Mouse (Mus musculus): Measurements from ENCODE around the gene Chil1. TPM values are rescaled to one million over a fixed set of nuclear protein-coding genes. Genes with fewer than 3 reads are reported as not detected.

Gene Chil1
- polyA plus RNA-seq, 1 experiment: 1,277 TPM

- no peak for TF ChIP-seq POLR2A (IDR thresholded peaks at IDR 0.05; ENCODE audit: borderline replicate concordance, extremely low read depth, low read depth, low read length)
- TF ChIP-seq CTCF (IDR thresholded peaks at IDR 0.05; ENCODE audit: insufficient read depth, low read length): no peak
- 66% methylated on average over 3 of the region's 3 CpGs for WGBS
- no peak for DNase-seq
- Histone ChIP-seq H3K4me1 (ENCODE audit: control insufficient read depth, insufficient read depth, low read length) (peaks cover 8% of the 10 kb centered on the region; the same call in 1 of the 2 replicates), H3K4me3 (replicated peaks; ENCODE audit: extremely low read depth, low read depth, low read length) (no peak overlapping the region)
Measured at GRCm38 (mm10) chr1:134231681-134232080, 49.7 kb downstream of the Chil1 start.

DNA sequence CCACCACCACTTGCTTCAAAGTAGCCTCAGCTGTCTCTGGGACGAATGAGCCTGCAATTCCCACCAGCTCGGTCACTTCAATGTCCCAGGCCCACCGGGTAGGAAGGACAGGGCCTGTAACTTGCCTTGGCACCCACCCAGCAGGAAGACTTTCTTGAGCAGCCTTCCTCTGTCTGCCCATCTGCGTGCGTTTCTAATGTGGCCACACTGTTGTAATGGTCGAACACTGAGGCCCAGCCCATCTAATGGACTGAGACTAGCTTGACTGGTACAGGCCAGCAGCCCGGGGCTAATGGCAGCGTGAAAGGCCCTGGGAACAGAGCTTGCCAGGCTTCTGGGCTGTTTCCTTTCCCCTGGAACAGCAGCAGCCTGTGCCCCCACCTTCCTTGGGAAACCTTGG is 50.4 kb downstream of the Chil1 start:
- 60% methylated on average over 8 of the region's 8 CpGs for WGBS
- H3K4me3 ChIP-seq (replicated peaks; ENCODE audit: extremely low read depth, low read depth, low read length): no peak overlapping the region
- TF ChIP-seq POLR2A (IDR thresholded peaks at IDR 0.05; ENCODE audit: borderline replicate concordance, extremely low read depth, low read depth, low read length): no peak
- no peak for TF ChIP-seq CTCF (IDR thresholded peaks at IDR 0.05; ENCODE audit: insufficient read depth, low read length)
- peaks cover 8% of the 10 kb centered on the region; the same call in 1 of the 2 replicates for H3K4me1 ChIP-seq (ENCODE audit: control insufficient read depth, insufficient read depth, low read length)
- no peak for DNase-seq

DNA sequence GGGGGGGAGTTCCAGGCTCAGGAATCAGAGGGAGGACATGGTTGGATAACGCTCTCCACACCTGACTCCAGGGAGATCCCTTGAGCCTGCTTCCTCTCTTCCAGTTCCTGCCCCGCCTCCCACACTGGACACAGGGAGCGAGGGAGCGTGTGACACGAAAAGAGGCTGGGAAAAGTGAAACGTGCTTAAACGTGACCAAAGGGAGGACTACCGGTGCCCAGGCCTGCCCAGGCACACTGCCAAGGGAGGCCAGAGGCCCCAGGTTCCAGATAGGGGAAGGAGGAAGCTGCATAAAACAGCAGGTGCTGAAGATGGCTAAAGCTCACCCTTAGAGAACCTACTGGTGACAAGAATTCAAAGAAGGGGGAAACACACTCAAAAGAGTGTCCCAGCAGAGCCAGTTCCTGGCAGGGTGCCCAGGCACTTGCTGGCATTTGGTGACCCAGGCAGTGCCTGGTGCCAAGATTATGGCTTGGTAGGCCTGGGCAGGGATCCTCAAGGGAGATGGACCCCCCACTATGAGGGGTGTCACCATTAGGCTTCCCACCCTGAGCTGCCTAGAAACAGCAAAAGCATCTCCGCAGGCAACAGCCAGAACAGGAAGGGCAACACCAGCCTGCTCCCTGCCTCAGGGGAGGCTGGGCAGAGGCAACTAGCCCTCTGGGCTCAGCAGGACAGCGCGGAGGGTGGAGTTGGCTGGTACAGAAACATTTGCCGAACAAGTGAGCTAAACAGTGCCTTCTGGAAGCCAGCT is 51.0 kb downstream of the Chil1 start:
- 42% methylated on average over 11 of the region's 12 CpGs for WGBS
- no peak overlapping the region for H3K4me3 ChIP-seq (replicated peaks; ENCODE audit: extremely low read depth, low read depth, low read length)
- H3K4me1 ChIP-seq (ENCODE audit: control insufficient read depth, insufficient read depth, low read length): peaks cover 8% of the 10 kb centered on the region; the same call in 1 of the 2 replicates
- DNase-seq: peak; percentile 41
- no peak for TF ChIP-seq CTCF (IDR thresholded peaks at IDR 0.05; ENCODE audit: insufficient read depth, low read length)
- no peak for TF ChIP-seq POLR2A (IDR thresholded peaks at IDR 0.05; ENCODE audit: borderline replicate concordance, extremely low read depth, low read depth, low read length)

DNA sequence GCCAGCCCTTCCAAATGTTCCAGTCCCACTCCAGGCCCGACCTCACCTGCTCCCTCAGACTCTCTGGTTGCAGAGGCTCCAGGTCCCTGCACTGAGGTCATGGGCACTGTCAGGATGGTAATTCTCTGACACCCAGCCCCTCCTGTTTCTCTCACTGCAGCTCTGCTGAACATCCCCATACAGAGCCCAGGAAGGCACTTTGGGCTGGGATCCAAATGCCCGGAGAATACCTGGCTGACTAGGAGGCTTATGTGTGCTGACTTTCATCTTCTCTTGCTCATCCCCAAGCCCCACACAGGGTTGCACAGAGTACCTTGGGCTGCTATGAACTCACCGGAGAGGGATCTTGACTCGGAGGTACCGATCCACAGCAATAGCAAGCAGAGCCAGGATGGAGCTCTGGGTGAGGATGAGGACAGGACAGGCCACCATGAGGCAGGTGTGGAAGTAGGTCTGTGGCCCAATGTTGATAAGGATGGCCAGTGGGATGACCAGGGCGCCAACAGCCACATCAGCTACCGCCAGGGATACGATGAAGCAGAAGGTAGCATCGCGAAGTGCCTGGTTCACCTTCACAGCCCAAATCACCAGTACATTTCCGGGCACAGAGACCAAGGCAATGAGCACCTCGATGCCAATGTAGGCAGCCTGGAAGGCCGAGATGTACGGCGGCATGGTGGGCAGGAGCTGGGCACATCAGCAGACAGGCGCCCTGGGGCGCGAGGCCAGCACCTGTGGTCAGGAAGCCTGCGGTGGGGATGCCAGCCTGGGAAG is 51.9 kb downstream of the Chil1 start:
- TF ChIP-seq CTCF (IDR thresholded peaks at IDR 0.05; ENCODE audit: insufficient read depth, low read length) (no peak), POLR2A (IDR thresholded peaks at IDR 0.05; ENCODE audit: borderline replicate concordance, extremely low read depth, low read depth, low read length) (no peak)
- 53% methylated on average over 19 of the region's 19 CpGs for WGBS
- H3K4me1 ChIP-seq (ENCODE audit: control insufficient read depth, insufficient read depth, low read length): peaks cover 8% of the 10 kb centered on the region; the same call in 1 of the 2 replicates
- no peak overlapping the region for H3K4me3 ChIP-seq (replicated peaks; ENCODE audit: extremely low read depth, low read depth, low read length)
- no peak for DNase-seq

GRCm38 (mm10) chr1:134234455-134235390 is 52.7 kb downstream of the Chil1 start:
- TF ChIP-seq POLR2A (IDR thresholded peaks at IDR 0.05; ENCODE audit: borderline replicate concordance, extremely low read depth, low read depth, low read length): no peak
- no peak for TF ChIP-seq CTCF (IDR thresholded peaks at IDR 0.05; ENCODE audit: insufficient read depth, low read length)
- Histone ChIP-seq H3K4me1 (ENCODE audit: control insufficient read depth, insufficient read depth, low read length) (peaks cover 8% of the 10 kb centered on the region; the same call in 1 of the 2 replicates), H3K4me3 (replicated peaks; ENCODE audit: extremely low read depth, low read depth, low read length) (no peak overlapping the region)
- 3% methylated on average over 41 of the region's 41 CpGs for WGBS
- peak; percentile 36 for DNase-seq

GRCm38 (mm10) chr1:134235391-134235921 is 53.5 kb downstream of the Chil1 start, which contains the start of gene Adora1:
Gene Adora1, minus strand, starts transcription at chr1:134235431.
- 2% methylated on average over 35 of the region's 37 CpGs for WGBS
- Histone ChIP-seq H3K4me1 (ENCODE audit: control insufficient read depth, insufficient read depth, low read length) (peaks cover 8% of the 10 kb centered on the region; the same call in 1 of the 2 replicates), H3K4me3 (replicated peaks; ENCODE audit: extremely low read depth, low read depth, low read length) (no peak within 1 kb of the TSS)
- DNase-seq: no peak
- TF ChIP-seq CTCF (IDR thresholded peaks at IDR 0.05; ENCODE audit: insufficient read depth, low read length): no peak
- no peak for TF ChIP-seq POLR2A (IDR thresholded peaks at IDR 0.05; ENCODE audit: borderline replicate concordance, extremely low read depth, low read depth, low read length)

DNA sequence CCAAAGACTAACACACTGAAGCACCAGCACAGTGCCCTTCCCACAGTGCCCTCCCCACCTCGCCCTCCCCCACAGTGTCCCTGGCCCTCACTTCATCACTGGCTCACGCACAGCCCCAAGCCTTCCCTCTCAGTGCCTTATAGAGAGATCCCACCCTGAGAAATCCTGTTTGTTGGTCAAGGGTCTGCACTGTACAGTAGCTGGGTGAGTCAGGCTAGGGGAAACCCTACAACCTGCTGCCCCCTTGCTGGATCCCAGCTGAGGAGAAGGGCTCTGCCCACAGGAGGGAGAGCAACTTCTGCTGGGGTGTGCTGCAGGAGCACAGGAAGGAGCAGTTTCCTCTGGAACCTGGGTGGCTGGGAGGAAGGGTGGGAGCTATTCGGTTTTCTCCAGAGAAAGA is 54.2 kb downstream of the Chil1 start:
- TF ChIP-seq CTCF (IDR thresholded peaks at IDR 0.05; ENCODE audit: insufficient read depth, low read length) (no peak), POLR2A (IDR thresholded peaks at IDR 0.05; ENCODE audit: borderline replicate concordance, extremely low read depth, low read depth, low read length) (no peak)
- WGBS: 46% methylated on average over 3 of the region's 3 CpGs
- no peak for DNase-seq
- H3K4me1 ChIP-seq (ENCODE audit: control insufficient read depth, insufficient read depth, low read length): peaks cover 8% of the 10 kb centered on the region; the same call in 1 of the 2 replicates
- no peak overlapping the region for H3K4me3 ChIP-seq (replicated peaks; ENCODE audit: extremely low read depth, low read depth, low read length)

DNA sequence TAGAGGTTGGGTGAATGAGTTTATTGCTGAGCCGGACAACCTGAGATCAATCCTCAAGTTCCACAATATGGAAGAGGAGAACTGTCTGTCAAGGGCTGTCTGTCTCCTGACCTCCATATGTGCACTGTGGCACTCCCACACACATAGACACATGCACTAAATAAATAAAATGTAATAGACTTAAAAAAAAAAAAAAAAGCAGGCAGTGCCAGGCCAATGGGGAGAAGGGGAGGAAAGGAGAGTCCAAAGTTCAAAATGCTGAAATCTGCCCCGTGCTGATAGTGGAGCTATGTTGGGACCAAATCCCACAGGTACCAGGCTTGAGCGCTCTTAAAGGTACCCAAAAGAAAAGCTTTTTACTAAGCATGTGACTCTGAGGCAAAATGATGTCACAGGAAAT is 55.5 kb downstream of the Chil1 start:
- Histone ChIP-seq H3K4me3 (replicated peaks; ENCODE audit: extremely low read depth, low read depth, low read length) (no peak overlapping the region), H3K4me1 (ENCODE audit: control insufficient read depth, insufficient read depth, low read length) (peaks cover 8% of the 10 kb centered on the region; the same call in 1 of the 2 replicates)
- DNase-seq: no peak
- TF ChIP-seq CTCF (IDR thresholded peaks at IDR 0.05; ENCODE audit: insufficient read depth, low read length) (no peak), POLR2A (IDR thresholded peaks at IDR 0.05; ENCODE audit: borderline replicate concordance, extremely low read depth, low read depth, low read length) (no peak)
- 86% methylated on average over 3 of the region's 3 CpGs for WGBS

Other genes starting within 250 kb of the Chil1 start
- gene Fmod, start 144.9 kb upstream of the Chil1 start, polyA plus RNA-seq (2012; rRNA removed): 7.9 and 14.2 TPM in 2 replicates
- 75.9 and 109 TPM in 2 replicates for gene Btg2, start 103.1 kb upstream of the Chil1 start, polyA plus RNA-seq (2012; rRNA removed)
- 14.1 TPM in 1 of 2 replicates, not detected in the other for gene Chit1, start 70.9 kb upstream of the Chil1 start, polyA plus RNA-seq (2012; rRNA removed)
- gene Mybph, start 11.3 kb downstream of the Chil1 start, polyA plus RNA-seq (2012; rRNA removed): 0.14 and 7.7 TPM in 2 replicates
- 7.6 and 9.1 TPM in 2 replicates for gene Adora1, start 53.3 kb downstream of the Chil1 start, polyA plus RNA-seq (2012; rRNA removed)
- gene Myog, start 107.8 kb downstream of the Chil1 start, polyA plus RNA-seq (2012; rRNA removed): 1.7 TPM in 1 of 2 replicates, not detected in the other
- 7.9 and 11.3 TPM in 2 replicates for gene Ppfia4, start 150.8 kb downstream of the Chil1 start, polyA plus RNA-seq (2012; rRNA removed)
- gene Tmem183a, start 179.8 kb downstream of the Chil1 start, polyA plus RNA-seq (2012; rRNA removed): 44.9 and 71.8 TPM in 2 replicates
- not detected in 2 replicates for gene 4933406M09Rik, start 203.8 kb downstream of the Chil1 start, polyA plus RNA-seq (2012; rRNA removed)
- gene Cyb5r1, start 223.4 kb downstream of the Chil1 start, polyA plus RNA-seq (2012; rRNA removed): 41.6 and 59.5 TPM in 2 replicates
- 134 and 155 TPM in 2 replicates for gene Adipor1, start 233.2 kb downstream of the Chil1 start, polyA plus RNA-seq (2012; rRNA removed)